Mouse (Mus musculus) neural tube, embryonic 12.5 days (tissue): Measurements from ENCODE around the gene Usf3. TPM values are rescaled to one million over a fixed set of nuclear protein-coding genes. Genes with fewer than 3 reads are reported as not detected.

Source experiments
- polyA plus RNA-seq: library from polyadenylated mRNA; unstranded; fragments of >200 nt; fragmentation: Nextera tagmentation; extraction: Ambion mirVana; gene quantifications from 2 replicates; pipeline ENCODE4 v1.2.1, GENCODE M21; 2016

The Usf3 gene
- polyA plus RNA-seq, 1 experiment from 2014 or later, result 3.3 TPM

Other genes with a start within 250 kb of the Usf3 start
- 24.8 and 25.8 TPM in 2 replicates for gene Qtrt2, start 246.4 kb upstream of the Usf3 start, polyA plus RNA-seq
- 0.64 and 0.91 TPM in 2 replicates for gene Zdhhc23, start 193.5 kb upstream of the Usf3 start, polyA plus RNA-seq
- 2.0 and 3.4 TPM in 2 replicates for gene Gramd1c, start 109.9 kb upstream of the Usf3 start, polyA plus RNA-seq
- gene Atp6v1a, start 33.5 kb upstream of the Usf3 start, polyA plus RNA-seq, result 59.2 and 72.1 TPM in 2 replicates
- 83.2 and 86.0 TPM in 2 replicates for gene Naa50, start 33.4 kb upstream of the Usf3 start, polyA plus RNA-seq
- 0.51 and 1.1 TPM in 2 replicates for gene Sidt1, start 159.9 kb downstream of the Usf3 start, polyA plus RNA-seq
- gene Spice1, start 173.9 kb downstream of the Usf3 start, polyA plus RNA-seq, result 16.8 and 27.6 TPM in 2 replicates
- gene Cfap44, start 221.6 kb downstream of the Usf3 start, polyA plus RNA-seq, result 1.0 and 1.1 TPM in 2 replicates